Mouse (Mus musculus) midbrain, embryonic 11.5 days (tissue): Measurements from ENCODE around the gene Gtf2h3. TPM values are rescaled to one million over a fixed set of nuclear protein-coding genes. Genes with fewer than 3 reads are reported as not detected.
A peak's percentile ranks its signal among the peaks of the same experiment; 100 is the strongest.

Source experiments
- ATAC-seq: fragments of 200-750 bp; cut with Nextera tagmentation; 2 replicates; pipeline ENCODE4 v1.8.0; 2017; ENCODE audit warnings: moderate TSS enrichment, moderate library complexity; ENCODE audit not compliant: low FRiP score
- DNase-seq: peaks from one replicate; pipeline ENCODE4 v3.0.0; 2015; ENCODE audit warnings: low spot score; ENCODE audit errors: missing footprints
- H3K27ac ChIP-seq: fragments of 300-500 bp; sonication (generic); 2 replicates; pipeline ENCODE4 v1.5.1; 2014; ENCODE audit warnings: low read depth, low read length
- H3K27me3 ChIP-seq: fragments of 300-500 bp; sonication (generic); 2 replicates; pipeline ENCODE4 v1.6.1; 2014; ENCODE audit warnings: mild to moderate bottlenecking, low read length, moderate library complexity, mixed read lengths; ENCODE audit not compliant: control insufficient read depth, insufficient read depth
- H3K36me3 ChIP-seq: fragments of 300-500 bp; sonication (generic); 2 replicates; pipeline ENCODE4 v1.6.1; 2014; ENCODE audit warnings: mild to moderate bottlenecking, low read length, moderate library complexity, mixed read lengths; ENCODE audit not compliant: control insufficient read depth, insufficient read depth
- H3K4me1 ChIP-seq: fragments of 300-500 bp; sonication (generic); 2 replicates; pipeline ENCODE4 v1.6.1; 2014; ENCODE audit warnings: low read length; ENCODE audit not compliant: control insufficient read depth, insufficient read depth
- H3K4me2 ChIP-seq: fragments of 300-500 bp; sonication (generic); 2 replicates; pipeline ENCODE4 v1.6.1; 2014; ENCODE audit warnings: mild to moderate bottlenecking, moderate library complexity
- H3K4me3 ChIP-seq: fragments of 300-500 bp; sonication (generic); 2 replicates; pipeline ENCODE4 v1.5.1; 2014; ENCODE audit warnings: low read depth, low read length
- H3K9ac ChIP-seq: fragments of 300-500 bp; sonication (generic); 2 replicates; pipeline ENCODE4 v1.6.1; 2014; ENCODE audit warnings: low read length
- H3K9me3 ChIP-seq: fragments of 300-500 bp; sonication (generic); 2 replicates; pipeline ENCODE4 v1.6.1; 2016; ENCODE audit warnings: low read length; ENCODE audit not compliant: control insufficient read depth
- WGBS: fragments of 180-500 bp; shearing (Covaris S2); extraction: QIAGEN DNeasy Blood & Tissue Kit; methylation state at CpG from one replicate; pipeline ENCODE4 v1.1.7; 2014; 5-methylcytosine and 5-hydroxymethylcytosine counted together
- polyA plus RNA-seq: library from polyadenylated mRNA; unstranded; fragments of >200 nt; fragmentation: Nextera tagmentation; extraction: Ambion mirVana; gene quantifications from 2 replicates; pipeline ENCODE4 v1.2.1, GENCODE M21; 2014

Gene Gtf2h3
- polyA plus RNA-seq: 73.0 and 85.9 TPM in 2 replicates

- 1% methylated on average over 51 of the region's 51 CpGs for WGBS
- Histone ChIP-seq H3K27me3 (no peaks in the 10 kb centered on the region), H3K4me1 (peaks cover 15% of the 10 kb centered on the region), H3K4me2 (peak within 1 kb of the TSS; percentile 87), H3K9me3 (no peaks in the 10 kb centered on the region), H3K9ac (peak within 1 kb of the TSS; percentile 65), H3K4me3 (peak within 1 kb of the TSS; percentile 48), H3K36me3 (peaks cover 4% of the 10 kb centered on the region; the same call in 1 of the 2 replicates), H3K27ac (no peak within 1 kb of the TSS)
- DNase-seq: peak; percentile 100
- ATAC-seq: peak; percentile 94
Measured at GRCm38 (mm10) chr5:124578633-124579317, at the start of gene Gtf2h3, which contains the start of gene Eif2b1. TSS of gene Gtf2h3 (plus strand) at chr5:124579140. TSS of gene Eif2b1 (minus strand) at chr5:124579131.

GRCm38 (mm10) chr5:124529191-124529651, 49.7 kb upstream of the Gtf2h3 start:
- Histone ChIP-seq H3K4me3 (peak overlapping the region; percentile 4; the same call in 1 of the 2 replicates), H3K27ac (no peak overlapping the region), H3K9ac (peak overlapping the region; percentile 30; the same call in 1 of the 2 replicates), H3K4me2 (peak overlapping the region; percentile 32), H3K27me3 (no peaks in the 10 kb centered on the region), H3K9me3 (no peaks in the 10 kb centered on the region), H3K36me3 (no peaks in the 10 kb centered on the region), H3K4me1 (peaks cover 26% of the 10 kb centered on the region)
- WGBS: 49% methylated on average over 8 of the region's 8 CpGs
- ATAC-seq (no peak), DNase-seq (no peak)

GRCm38 (mm10) chr5:124529697-124530096, 49.2 kb upstream of the Gtf2h3 start:
- H3K9ac ChIP-seq: peak overlapping the region; percentile 74
- DNase-seq (no peak), ATAC-seq (no peak)
- no peaks in the 10 kb centered on the region for H3K27me3 ChIP-seq
- H3K4me2 ChIP-seq: peak overlapping the region; percentile 61
- H3K4me1 ChIP-seq: peaks cover 26% of the 10 kb centered on the region
- no peak overlapping the region for H3K27ac ChIP-seq
- H3K36me3 ChIP-seq: no peaks in the 10 kb centered on the region
- 66% methylated on average over 8 of the region's 8 CpGs for WGBS
- H3K4me3 ChIP-seq: peak overlapping the region; percentile 71; the same call in 1 of the 2 replicates
- no peaks in the 10 kb centered on the region for H3K9me3 ChIP-seq

- ATAC-seq (peak; percentile 95), DNase-seq (peak; percentile 99)
- Histone ChIP-seq H3K9me3 (no peaks in the 10 kb centered on the region), H3K36me3 (no peaks in the 10 kb centered on the region), H3K4me1 (peaks cover 26% of the 10 kb centered on the region), H3K27ac (peak within 1 kb of the TSS; percentile 57), H3K9ac (peak within 1 kb of the TSS; percentile 74), H3K4me3 (peak within 1 kb of the TSS; percentile 71), H3K4me2 (peak within 1 kb of the TSS; percentile 61), H3K27me3 (no peaks in the 10 kb centered on the region)
- under 1% methylated on average over 82 of the region's 96 CpGs for WGBS
Measured at GRCm38 (mm10) chr5:124530655-124531582, 48.0 kb upstream of the Gtf2h3 start, which contains the start of gene Rilpl1. TSS of gene Rilpl1 (minus strand) at chr5:124531391.

DNA sequence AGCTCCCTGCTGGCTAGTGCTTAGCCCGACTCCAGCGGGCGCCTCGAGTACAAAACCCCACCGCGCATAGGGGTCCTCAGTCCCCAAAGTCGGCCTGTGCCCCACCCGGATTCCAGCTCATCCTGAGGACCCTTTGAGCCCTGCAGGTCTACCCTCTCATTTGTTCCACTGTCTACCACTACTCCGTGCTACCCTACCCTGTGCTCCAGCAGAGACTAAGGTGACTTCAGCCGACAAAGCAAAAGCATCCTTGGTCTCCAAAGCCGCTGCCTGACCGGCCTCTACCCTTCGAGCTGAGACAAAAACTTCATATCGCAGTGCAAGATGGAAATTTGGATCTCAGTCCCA, 47.4 kb upstream of the Gtf2h3 start:
- peak overlapping the region; percentile 57 for H3K27ac ChIP-seq
- peak overlapping the region; percentile 71 for H3K4me3 ChIP-seq
- H3K9ac ChIP-seq: peak overlapping the region; percentile 74
- ATAC-seq (no peak; the same call in 1 of the 2 replicates), DNase-seq (no peak)
- H3K9me3 ChIP-seq: no peaks in the 10 kb centered on the region
- no peaks in the 10 kb centered on the region for H3K27me3 ChIP-seq
- peak overlapping the region; percentile 61 for H3K4me2 ChIP-seq
- H3K36me3 ChIP-seq: no peaks in the 10 kb centered on the region
- WGBS: 11% methylated on average over 14 of the region's 14 CpGs
- H3K4me1 ChIP-seq: peaks cover 27% of the 10 kb centered on the region

- peaks cover 30% of the 10 kb centered on the region for H3K4me1 ChIP-seq
- no peak for ATAC-seq
- no peak for DNase-seq
- no peak overlapping the region for H3K4me3 ChIP-seq
- H3K9ac ChIP-seq: no peak overlapping the region
- H3K4me2 ChIP-seq: no peak overlapping the region
- 37% methylated on average over 7 of the region's 7 CpGs for WGBS
- no peak overlapping the region for H3K27ac ChIP-seq
- H3K9me3 ChIP-seq: no peaks in the 10 kb centered on the region
- H3K27me3 ChIP-seq: no peaks in the 10 kb centered on the region
- H3K36me3 ChIP-seq: no peaks in the 10 kb centered on the region
Measured at GRCm38 (mm10) chr5:124532451-124532850, 46.5 kb upstream of the Gtf2h3 start.

DNA sequence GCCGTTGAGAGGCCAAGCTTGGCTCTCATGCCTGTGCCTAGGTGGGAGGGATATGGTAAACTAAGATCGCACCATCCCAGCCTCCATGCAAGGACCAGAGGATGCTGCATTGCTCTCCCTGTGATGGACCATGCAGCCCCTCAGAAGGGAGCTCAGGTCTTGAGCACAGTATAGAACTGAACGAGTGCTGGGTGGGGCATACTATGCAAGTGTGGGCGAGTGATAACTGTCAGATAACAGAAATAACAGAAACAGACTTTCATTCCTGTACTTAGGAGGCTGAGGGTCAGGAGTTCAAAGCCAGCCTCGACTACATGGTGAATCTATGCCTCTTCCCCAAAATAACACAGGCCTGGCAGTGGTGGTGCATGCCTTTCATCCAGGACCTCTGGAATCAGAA, 43.9 kb upstream of the Gtf2h3 start:
- H3K36me3 ChIP-seq: no peaks in the 10 kb centered on the region
- H3K9ac ChIP-seq: no peak overlapping the region
- H3K27me3 ChIP-seq: no peaks in the 10 kb centered on the region
- H3K4me1 ChIP-seq: peaks cover 12% of the 10 kb centered on the region
- DNase-seq (no peak), ATAC-seq (no peak)
- no peak overlapping the region for H3K27ac ChIP-seq
- H3K4me2 ChIP-seq: no peak overlapping the region
- H3K4me3 ChIP-seq: no peak overlapping the region
- no peaks in the 10 kb centered on the region for H3K9me3 ChIP-seq
- WGBS: 73% methylated on average over 5 of the region's 5 CpGs

DNA sequence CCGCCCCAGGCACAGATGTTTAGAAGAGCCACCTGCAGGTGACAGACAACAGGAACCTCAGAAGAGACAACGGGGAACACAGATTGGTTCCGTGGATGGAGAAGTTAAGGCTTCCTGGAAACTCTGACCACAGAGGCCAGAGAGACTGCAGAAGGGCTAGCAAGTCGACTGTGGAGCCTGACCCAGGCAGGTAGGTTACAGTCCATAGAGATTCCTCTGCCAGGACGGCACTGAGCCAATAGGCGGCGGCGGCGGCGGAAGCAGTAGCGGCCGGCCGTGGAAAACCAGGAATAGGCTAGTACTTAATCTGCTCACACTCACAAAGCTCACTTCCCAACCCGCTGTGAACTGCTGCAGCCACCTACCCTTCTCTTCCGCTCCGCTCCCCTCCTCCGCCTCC, 42.2 kb upstream of the Gtf2h3 start:
- H3K9me3 ChIP-seq: no peaks in the 10 kb centered on the region
- no peaks in the 10 kb centered on the region for H3K36me3 ChIP-seq
- no peaks in the 10 kb centered on the region for H3K27me3 ChIP-seq
- peaks cover 7% of the 10 kb centered on the region for H3K4me1 ChIP-seq
- 4% methylated on average over 14 of the region's 17 CpGs for WGBS
- DNase-seq (peak; percentile 82), ATAC-seq (no peak)
- H3K4me2 ChIP-seq: peak overlapping the region; percentile 35
- peak overlapping the region; percentile 44 for H3K9ac ChIP-seq
- H3K4me3 ChIP-seq: no peak overlapping the region
- H3K27ac ChIP-seq: no peak overlapping the region
